Mouse (Mus musculus) right cerebral cortex, adult 2 months (tissue): ENCODE results near the gene Klhl8.

ENCODE experiments used
- DNase-seq, 2 experiments: peaks; one replicate each; pipeline ENCODE4 v3.0.0; 2021 to 2022; ENCODE audit warnings: low spot score in 2 of 2

Gene Klhl8

GRCm38 (mm10) chr5:103916595-103917356, 5.7 kb upstream of the Klhl8 start:
- no peak for DNase-seq

- no peak for DNase-seq
Observed at GRCm38 (mm10) chr5:103914335-103915226, 3.5 kb upstream of the Klhl8 start.

GRCm38 (mm10) chr5:103913150-103913549, 2.1 kb upstream of the Klhl8 start:
- no peak for DNase-seq

- DNase-seq = no peak
Observed at GRCm38 (mm10) chr5:103911555-103911954, 496 bp upstream of the Klhl8 start.

GRCm38 (mm10) chr5:103910156-103910555, 903 bp downstream of the Klhl8 start:
- no peak for DNase-seq

GRCm38 (mm10) chr5:103909466-103909865, 1.6 kb downstream of the Klhl8 start:
- no peak for DNase-seq

- DNase-seq = no peak
Observed at GRCm38 (mm10) chr5:103908851-103909250, 2.2 kb downstream of the Klhl8 start.

GRCm38 (mm10) chr5:103907844-103908243, 3.2 kb downstream of the Klhl8 start:
- DNase-seq = peak; percentile 39 to 51

- DNase-seq = no peak
Observed at GRCm38 (mm10) chr5:103906173-103906572, 4.9 kb downstream of the Klhl8 start.

- no peak for DNase-seq
Observed at GRCm38 (mm10) chr5:103898310-103898709, 12.7 kb downstream of the Klhl8 start.

GRCm38 (mm10) chr5:103889766-103890165, 21.3 kb downstream of the Klhl8 start:
- DNase-seq = no peak

GRCm38 (mm10) chr5:103863759-103864158, 47.3 kb downstream of the Klhl8 start:
- DNase-seq = no peak

GRCm38 (mm10) chr5:103860622-103861021, 50.4 kb downstream of the Klhl8 start:
- DNase-seq = no peak

- DNase-seq = no peak
Observed at GRCm38 (mm10) chr5:103857151-103857550, 53.9 kb downstream of the Klhl8 start.

- DNase-seq = peak in 1 of 2 experiments; percentile 35
Observed at GRCm38 (mm10) chr5:103856286-103857009, 54.6 kb downstream of the Klhl8 start.

- DNase-seq = no peak
Observed at GRCm38 (mm10) chr5:103855483-103856211, 55.4 kb downstream of the Klhl8 start.

- no peak for DNase-seq
Observed at GRCm38 (mm10) chr5:103854807-103855194, 56.3 kb downstream of the Klhl8 start.

- DNase-seq = peak; percentile 67 to 70
Observed at GRCm38 (mm10) chr5:103854041-103854806, 56.8 kb downstream of the Klhl8 start.

GRCm38 (mm10) chr5:103852756-103853549, 58.1 kb downstream of the Klhl8 start:
- DNase-seq = no peak

- DNase-seq = no peak
Observed at GRCm38 (mm10) chr5:103848546-103848945, 62.5 kb downstream of the Klhl8 start.
